Mouse (Mus musculus): ENCODE measurements at regions not wholly inside any gene's neighbourhood (a gene's known extent, or its start where the extent isn't known, plus 50 kb on each side); places are given as distances from the start of the nearest gene placed in this dataset.

DNA sequence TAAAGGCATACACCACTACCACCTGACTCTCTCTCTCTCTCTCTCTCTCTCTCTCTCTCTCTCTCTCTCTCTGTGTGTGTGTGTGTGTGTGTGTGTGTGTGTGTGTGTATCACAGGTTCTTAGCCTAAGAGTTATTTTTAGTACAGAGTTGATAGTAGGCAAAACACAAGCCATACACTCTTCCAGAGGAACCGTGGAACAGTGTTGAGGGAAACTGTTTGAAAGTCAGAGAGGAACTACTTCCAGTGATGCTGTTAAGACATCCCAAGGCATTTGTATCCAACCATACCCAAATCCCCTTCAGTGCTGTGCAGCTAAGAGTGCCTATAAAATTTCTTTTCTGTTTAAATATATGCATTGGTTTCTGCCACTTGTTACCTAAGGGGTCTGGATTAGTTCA is 68.3 kb upstream of the Akap13 start:
- TF ChIP-seq POLR2A (IDR thresholded peaks at IDR 0.05; ENCODE audit: low read depth, low read length) (no peak), CTCF (IDR thresholded peaks at IDR 0.05; ENCODE audit: extremely low read depth, insufficient read length, insufficient replicate concordance, low read depth, low read length) (no peak)

Measured in small intestine, adult 2 months (tissue).